Mouse (Mus musculus) granulocyte monocyte progenitor cell, adult 5-6 weeks (primary cell): ENCODE data around the gene Map2k2. TPM values are rescaled to one million over a fixed set of nuclear protein-coding genes. Genes with fewer than 3 reads are reported as not detected.

Source experiments
- ATAC-seq: replicated peaks from 2 replicates; pipeline ENCODE4 v1.8.0; 2016; ENCODE audit warnings: mild to moderate bottlenecking, moderate TSS enrichment, inconsistent platforms; ENCODE audit not compliant: poor library complexity, severe bottlenecking
- total RNA-seq, 2 experiments: library from RNA; stranded (forward) in 1 of 2; stranded (reverse) in 1 of 2; fragments of 200-712, 200-1000 nt in 1 of 2; fragments of >200 nt in 1 of 2; fragmentation: Nextera tagmentation in 1 of 2; gene quantifications; 2 replicates each; pipeline ENCODE4 v1.2.3; 2014 to 2017

Gene Map2k2
- total RNA-seq, 2 experiments from 2014 or later = 35.0 to 50.8 TPM

DNA sequence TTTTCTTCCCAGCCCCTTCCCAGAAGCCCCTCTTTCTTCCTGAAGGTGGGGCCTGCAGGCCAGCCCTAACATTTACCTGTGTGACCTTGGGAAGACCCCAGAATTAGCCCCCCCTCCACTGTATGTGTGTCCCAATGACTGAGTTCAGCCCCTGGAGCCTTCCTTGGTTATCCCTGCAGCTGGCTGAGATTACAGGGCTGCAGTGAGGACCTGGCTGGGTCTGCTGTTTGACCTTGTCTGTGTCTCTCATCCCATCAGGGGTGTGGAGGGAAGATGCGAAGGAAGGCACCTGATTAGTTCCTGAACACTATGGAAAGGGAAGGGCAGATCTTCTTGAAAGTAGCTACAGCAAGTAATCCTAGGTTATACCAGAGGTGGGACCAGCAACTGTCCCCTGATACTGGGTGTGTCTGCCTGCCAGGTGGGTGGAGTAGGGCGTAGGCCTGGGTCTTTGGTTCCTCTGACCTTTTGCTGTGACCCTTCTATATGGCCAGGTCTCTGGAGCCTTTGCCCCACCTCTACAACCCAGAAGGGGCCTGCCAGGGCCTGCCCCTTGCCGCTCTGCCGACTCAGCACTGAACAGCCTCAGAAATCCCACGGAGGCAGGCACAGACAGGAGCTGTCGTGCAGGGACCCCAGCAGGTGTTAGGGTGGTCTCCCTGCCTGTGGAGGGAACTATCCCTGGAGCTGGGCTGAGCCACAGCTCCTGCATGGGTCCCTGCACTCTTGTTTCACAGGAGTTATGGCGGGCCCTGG, 35.9 kb downstream of the Map2k2 start:
- no peak for ATAC-seq

- ATAC-seq = peak; percentile 25
Observed at GRCm38 (mm10) chr10:81142551-81142981, 36.9 kb downstream of the Map2k2 start.

GRCm38 (mm10) chr10:81143157-81143633, 37.5 kb downstream of the Map2k2 start:
- ATAC-seq = peak; percentile 49

DNA sequence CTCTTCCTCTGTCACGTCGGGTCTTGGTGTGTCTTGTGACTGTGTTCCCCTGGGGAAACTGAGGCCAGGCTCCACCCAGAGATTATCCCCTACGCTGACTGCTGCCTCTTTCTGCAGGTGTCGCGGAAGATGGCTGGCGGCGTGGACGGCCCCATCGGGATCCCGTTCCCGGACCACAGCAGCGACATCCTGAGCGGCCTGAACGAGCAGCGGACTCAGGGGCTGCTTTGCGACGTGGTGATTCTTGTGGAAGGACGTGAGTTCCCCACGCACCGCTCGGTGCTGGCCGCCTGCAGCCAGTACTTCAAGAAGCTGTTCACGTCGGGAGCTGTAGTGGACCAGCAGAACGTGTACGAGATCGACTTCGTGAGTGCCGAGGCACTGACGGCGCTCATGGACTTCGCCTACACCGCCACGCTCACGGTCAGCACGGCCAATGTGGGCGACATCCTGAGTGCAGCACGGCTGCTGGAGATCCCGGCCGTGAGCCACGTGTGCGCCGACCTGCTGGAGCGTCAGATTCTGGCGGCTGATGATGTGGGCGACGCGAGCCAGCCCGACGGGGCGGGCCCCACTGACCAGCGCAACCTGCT, 38.2 kb downstream of the Map2k2 start:
- ATAC-seq = no peak

- no peak for ATAC-seq
Observed at GRCm38 (mm10) chr10:81144667-81145066, 39.0 kb downstream of the Map2k2 start.

DNA sequence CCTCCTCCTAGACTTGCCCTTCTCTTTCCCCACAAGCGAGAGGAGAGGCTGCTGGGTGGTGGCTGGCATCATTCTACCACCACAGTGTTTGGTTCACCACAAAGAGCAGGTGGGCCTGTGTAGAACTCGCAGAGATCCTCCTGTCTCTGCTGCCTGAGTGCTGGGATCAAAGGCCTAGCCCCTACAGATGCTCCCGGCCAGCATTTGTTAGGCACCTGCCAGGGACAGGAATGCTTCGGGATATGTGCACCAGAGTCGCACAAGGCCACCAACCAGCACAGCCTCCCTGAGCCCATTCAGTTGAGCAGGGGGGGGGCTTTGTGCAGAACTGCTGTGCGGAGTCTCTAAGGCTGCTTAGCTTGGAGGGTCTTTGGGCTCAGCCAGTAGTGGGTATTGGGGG, 39.6 kb downstream of the Map2k2 start:
- no peak for ATAC-seq

GRCm38 (mm10) chr10:81145778-81146177, 40.1 kb downstream of the Map2k2 start:
- ATAC-seq = no peak

- peak; percentile 38 for ATAC-seq
Observed at GRCm38 (mm10) chr10:81146296-81146695, 40.6 kb downstream of the Map2k2 start.

GRCm38 (mm10) chr10:81151261-81151660, 45.5 kb downstream of the Map2k2 start:
- no peak for ATAC-seq

- no peak for ATAC-seq
Observed at GRCm38 (mm10) chr10:81152609-81153008, 46.9 kb downstream of the Map2k2 start.

GRCm38 (mm10) chr10:81154313-81154712, 48.6 kb downstream of the Map2k2 start:
- ATAC-seq = no peak

- ATAC-seq = no peak
Observed at GRCm38 (mm10) chr10:81154736-81155135, 49.0 kb downstream of the Map2k2 start.

DNA sequence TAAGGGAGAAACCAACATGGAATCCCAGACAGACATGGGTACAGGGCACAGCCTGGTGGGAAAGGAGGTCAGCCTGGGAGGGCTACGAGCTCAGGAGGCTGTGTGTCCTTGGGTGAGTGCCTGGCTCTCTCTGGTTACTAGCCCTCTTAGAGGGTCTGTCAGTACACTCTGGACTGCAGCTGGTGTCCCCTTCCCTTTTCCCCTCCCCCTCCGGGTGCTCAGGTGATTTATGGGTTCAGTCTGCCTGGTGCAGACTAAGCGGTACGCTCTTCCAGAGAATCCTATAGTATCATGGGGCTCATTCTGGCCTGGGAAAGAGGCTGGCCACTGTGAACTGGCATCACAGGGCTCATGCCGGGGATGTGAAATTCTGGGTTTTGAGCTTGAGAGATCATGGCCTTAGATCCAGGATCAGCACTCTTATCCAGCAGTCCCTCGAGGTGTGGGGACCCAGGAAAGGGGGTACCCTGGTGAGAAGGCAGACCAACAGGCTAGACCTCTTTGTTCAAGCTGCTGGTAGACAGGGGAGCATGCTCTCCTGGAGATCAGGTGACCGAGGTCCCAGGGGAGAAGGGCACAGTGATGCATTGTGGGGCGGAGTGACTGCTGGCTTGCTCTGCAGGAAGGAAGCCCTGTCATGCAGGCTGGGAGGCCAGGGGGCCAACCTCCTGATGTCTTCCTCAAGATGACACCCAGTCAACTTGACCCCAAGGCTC, 56.0 kb downstream of the Map2k2 start:
- ATAC-seq = 0 out of 2 replicates have a peak, but pooled peaks have one; percentile 23

DNA sequence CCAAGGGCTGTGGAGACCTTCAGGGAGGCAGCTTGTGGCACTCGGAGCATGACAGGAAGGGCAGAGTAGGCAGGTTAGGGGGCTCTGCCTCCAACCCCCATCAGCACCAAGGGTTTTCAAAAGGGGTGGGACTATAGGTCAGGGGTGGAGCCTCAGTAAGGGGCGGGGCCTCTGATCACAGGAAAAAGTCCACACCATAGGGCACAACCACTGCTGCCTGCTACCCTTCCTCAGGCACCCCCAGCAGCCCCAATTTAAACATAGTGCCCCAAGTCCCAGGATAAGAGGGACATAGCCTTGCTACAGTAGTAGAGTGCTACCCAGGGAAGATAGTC, 56.6 kb downstream of the Map2k2 start:
- 0 out of 2 replicates have a peak, but pooled peaks have one; percentile 13 for ATAC-seq

DNA sequence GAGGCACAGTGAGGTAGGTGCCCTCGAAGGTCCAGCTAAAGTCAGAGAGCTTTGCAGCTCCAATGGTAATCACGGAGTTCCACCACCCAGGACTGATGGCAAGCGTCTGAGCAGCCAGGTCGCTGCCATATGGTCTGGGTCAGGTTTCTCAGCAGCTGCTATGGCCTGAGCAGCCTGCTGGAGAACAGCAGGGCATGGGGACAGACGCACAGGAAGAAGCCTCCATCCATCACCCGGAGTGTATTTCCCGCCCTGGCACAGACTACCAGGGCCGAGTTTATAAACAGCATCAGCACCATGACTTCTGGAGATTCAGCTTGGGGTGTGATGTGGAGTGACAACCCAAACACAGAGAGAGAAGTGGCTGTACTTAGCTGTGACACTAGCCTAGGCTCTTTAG, 59.4 kb downstream of the Map2k2 start:
- ATAC-seq = no peak

DNA sequence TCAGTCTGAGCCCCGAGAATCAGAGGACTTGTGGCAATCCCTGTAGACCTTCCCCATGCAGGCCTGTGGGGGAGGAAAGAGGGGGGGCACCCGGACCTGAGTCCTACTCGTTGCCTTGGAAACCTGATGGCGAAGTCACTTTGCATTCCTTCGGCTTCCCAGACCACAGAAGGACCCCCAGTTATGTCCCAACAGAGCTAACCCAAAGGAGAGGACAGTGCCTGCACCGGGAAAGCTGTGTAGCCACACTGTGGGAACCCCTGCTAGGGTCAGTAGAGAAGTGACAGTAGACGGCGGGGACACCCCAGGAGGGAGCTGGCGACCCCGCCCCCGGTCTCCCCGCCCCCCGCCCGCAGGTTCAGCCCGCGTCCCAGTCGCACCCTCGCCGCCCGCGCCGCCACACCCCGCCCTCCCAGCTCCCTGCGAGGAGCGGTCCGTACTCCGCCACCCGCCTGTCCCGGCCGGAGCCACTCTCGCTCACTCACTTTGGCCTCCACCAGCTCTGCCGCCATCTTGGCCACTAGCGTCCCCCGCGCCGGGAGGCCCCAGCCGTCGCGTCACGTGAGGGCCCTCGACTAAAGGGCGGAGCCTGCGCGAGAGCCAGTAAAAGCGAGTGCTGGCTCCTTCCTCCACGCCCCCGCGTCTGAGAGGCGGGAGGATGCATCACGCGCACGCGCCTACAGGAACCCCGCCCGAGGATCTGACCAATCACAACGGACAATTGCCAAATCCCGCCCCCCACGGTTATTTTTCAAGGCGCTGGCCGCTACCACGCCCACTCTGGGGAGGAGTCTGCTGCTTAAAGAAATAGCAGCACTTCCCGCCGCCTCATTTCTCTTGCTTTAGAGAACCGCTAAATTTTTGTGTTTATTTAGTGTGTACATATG, 61.7 kb downstream of the Map2k2 start, which contains the start of gene Pias4:
Pias4 (minus strand) TSS at position 724 of the 887 bp plus-strand sequence.
- peak; percentile 90 for ATAC-seq

- peak; percentile 9; the same call in 1 of the 2 replicates for ATAC-seq
Observed at GRCm38 (mm10) chr10:81168087-81168431, 62.3 kb downstream of the Map2k2 start.

DNA sequence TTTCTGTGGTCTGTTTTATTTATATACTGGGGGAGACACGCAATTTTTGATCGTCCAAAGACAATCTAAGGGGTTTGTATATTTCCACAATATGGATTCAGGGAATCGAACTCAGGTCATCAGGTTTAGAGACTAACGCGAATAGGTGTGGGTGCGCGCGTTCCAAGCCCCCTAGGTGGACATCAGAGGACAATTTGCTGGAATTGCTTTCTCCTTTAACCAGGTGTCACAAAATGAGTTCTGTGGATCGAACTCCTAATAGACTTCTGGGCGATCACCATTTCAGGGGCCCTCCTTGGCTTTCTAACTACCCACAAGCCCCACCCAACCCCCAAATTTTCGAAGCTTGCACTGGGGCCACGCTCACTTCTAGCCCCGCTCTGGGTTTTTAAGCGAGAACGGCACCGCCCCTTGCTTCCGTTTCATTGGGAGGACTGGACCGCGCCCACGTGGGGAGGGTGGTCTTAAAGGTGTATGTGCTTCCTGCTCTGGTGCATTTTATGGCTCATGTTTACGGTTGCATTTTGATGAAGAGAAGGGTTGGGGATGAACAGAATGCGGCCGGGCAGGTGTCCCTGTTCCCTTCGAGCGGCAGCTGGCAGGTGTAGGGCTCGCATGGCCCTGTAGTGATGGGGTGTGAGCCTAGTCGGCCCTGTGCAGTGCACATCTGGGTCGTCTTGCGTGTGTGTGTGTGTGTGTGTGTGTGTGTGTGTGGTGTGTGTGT, 63.0 kb downstream of the Map2k2 start:
- ATAC-seq = peak; percentile 49

DNA sequence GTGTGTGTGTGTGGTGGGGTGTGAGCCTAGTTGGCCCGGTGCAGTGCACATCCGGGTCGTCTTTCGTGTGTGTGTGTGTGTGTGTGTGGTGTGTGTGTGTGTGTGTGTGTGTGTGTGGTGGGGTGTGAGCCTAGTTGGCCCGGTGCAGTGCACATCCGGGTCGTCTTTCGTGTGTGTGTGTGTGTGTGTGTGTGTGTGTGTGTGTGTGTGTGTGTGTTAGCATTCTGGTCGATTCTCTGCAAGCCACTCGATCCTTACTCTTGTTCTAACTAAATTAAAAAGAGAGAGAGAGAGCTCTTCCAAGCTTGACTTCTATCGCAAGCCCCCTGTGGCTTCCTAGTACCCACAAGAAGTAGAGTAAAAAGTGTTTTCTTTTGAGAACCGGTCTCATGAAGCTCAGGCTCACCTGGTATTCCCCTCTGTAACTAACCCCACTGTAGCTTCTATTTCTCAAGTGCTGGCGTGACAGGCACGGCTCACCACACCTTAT, 63.7 kb downstream of the Map2k2 start:
- ATAC-seq = peak; percentile 28
